Mouse (Mus musculus) left cerebral cortex, adult 11 months (tissue): ENCODE measurements around the gene Uqcc3.
"Not testable (repeated sequence)": the region's sequence is repeated elsewhere in the genome, so short reads cannot be mapped to it uniquely, and the experiment has no call there.

Experiments
- DNase-seq: peaks from one replicate; pipeline ENCODE4 v3.0.0; 2022; ENCODE audit warnings: low spot score

The Uqcc3 gene

GRCm38 (mm10) chr19:8850402-8850901, 30.3 kb downstream of the Uqcc3 start, which contains the start of gene Lrrn4cl:
TSS of gene Lrrn4cl (plus strand) at chr19:8850768.
- DNase-seq: no peak

GRCm38 (mm10) chr19:8848356-8848755, 32.4 kb downstream of the Uqcc3 start:
- DNase-seq: no peak

GRCm38 (mm10) chr19:8844371-8845129, 36.2 kb downstream of the Uqcc3 start:
- no peak for DNase-seq

GRCm38 (mm10) chr19:8842961-8843360, 37.8 kb downstream of the Uqcc3 start:
- DNase-seq: no peak

GRCm38 (mm10) chr19:8841012-8841411, 39.7 kb downstream of the Uqcc3 start:
- no peak for DNase-seq

- DNase-seq: no peak
Measured at GRCm38 (mm10) chr19:8839908-8840791, 40.6 kb downstream of the Uqcc3 start.

- peak; percentile 81 for DNase-seq
Measured at GRCm38 (mm10) chr19:8839103-8839907, 41.4 kb downstream of the Uqcc3 start, which contains the start of gene Gng3. TSS of gene Gng3 (minus strand) at chr19:8839194.

GRCm38 (mm10) chr19:8838041-8838730, 42.5 kb downstream of the Uqcc3 start:
- no peak for DNase-seq

- DNase-seq: peak; percentile 86
Measured at GRCm38 (mm10) chr19:8837251-8837791, 43.4 kb downstream of the Uqcc3 start, which contains the start of gene Bscl2. TSS of gene Bscl2 (plus strand) at chr19:8837467.

GRCm38 (mm10) chr19:8836327-8836726, 44.4 kb downstream of the Uqcc3 start:
- not testable (repeated sequence) for DNase-seq

GRCm38 (mm10) chr19:8832971-8833370, 47.8 kb downstream of the Uqcc3 start:
- DNase-seq: no peak

- DNase-seq: no peak
Measured at GRCm38 (mm10) chr19:8831262-8831661, 49.5 kb downstream of the Uqcc3 start.

- DNase-seq: no peak
Measured at GRCm38 (mm10) chr19:8830664-8831063, 50.1 kb downstream of the Uqcc3 start.
